In the genomic region with DNA sequence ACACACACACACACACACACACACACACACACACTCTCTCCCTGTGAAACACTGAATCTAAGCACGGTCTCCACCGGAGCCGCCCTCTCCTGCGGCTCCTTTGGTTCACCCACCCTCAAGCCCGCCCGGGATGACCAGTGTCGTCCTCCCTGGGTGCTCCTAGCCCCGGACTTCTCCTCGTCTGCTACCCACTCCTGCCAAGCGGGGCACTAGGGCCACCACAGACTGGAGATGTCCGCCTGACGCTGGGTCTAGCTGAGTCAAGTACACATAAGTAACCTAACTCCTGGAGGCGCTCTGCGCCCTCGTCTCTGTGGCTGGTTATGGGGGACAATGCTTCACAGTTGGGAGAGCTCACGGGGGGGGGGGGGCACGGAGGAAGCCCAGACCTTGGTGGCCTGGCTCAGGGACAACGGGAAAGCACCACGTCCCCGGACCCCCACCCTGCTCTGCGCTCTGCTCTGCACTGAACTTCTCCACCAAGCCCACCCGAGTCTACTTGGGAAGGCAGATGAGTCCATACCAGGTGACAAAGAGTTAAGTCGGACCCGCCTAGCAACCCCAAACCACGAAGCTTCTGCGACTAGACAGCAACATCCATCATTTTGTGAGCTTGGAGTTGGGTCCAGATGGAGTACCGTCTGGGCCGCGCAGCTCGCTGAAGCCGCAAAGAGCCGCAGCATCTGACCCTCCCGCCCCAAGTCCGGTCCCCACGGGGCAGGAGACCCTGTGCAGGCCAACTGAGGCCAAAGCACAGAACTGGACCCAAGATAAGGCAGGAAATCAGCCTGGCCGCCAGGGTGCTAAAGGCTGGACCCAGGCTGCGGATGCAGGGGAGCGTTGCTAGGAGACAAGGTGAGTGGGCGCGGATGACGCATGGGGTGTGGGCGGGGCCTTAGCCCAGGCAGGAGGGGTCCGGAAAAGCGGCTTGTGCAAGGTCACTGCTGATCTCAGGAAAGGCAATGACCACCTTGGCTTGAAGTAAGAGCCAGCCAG, we compare ENCODE assay signal across 9 mouse cellular contexts. TPM values are rescaled to one million over a fixed set of nuclear protein-coding genes. Genes with fewer than 3 reads are reported as not detected.
DNase-seq lines count a peak whose midpoint lies in the region; ATAC-seq lines count a peak whose summit lies in the region.
"Had no signal": no experiment of that assay in that cellular context is flagged by ENCODE, and none has a peak within 500 bp of the region (broad histone marks: within the 10 kb centered on the region; RNA-seq: fewer than 3 reads in every experiment).

A gene (plus strand): TSS at position 512 of the 996 bp plus-strand sequence.

- H3K4me1 ChIP-seq in embryonic facial prominence, embryonic 10.5 days: peaks cover 43% of the 10 kb centered on the region
- H3K4me1 ChIP-seq in hindbrain, embryonic 13.5 days (replicated peaks): peaks cover 25% of the 10 kb centered on the region

- no peaks in the 10 kb centered on the region for H3K36me3 ChIP-seq in embryonic facial prominence, embryonic 10.5 days (replicated peaks)
- H3K36me3 ChIP-seq in hindbrain, embryonic 13.5 days: peaks cover 29% of the 10 kb centered on the region

- H3K9me3 ChIP-seq in embryonic facial prominence, embryonic 10.5 days: no peaks in the 10 kb centered on the region
- no peaks in the 10 kb centered on the region for H3K9me3 ChIP-seq in hindbrain, embryonic 13.5 days

- WGBS in embryonic facial prominence, embryonic 10.5 days: 9% methylated on average over 44 of the region's 44 CpGs
- whole genome bisulfite sequencing in hindbrain, embryonic 13.5 days: 8% methylated on average over 43 of the region's 44 CpGs

- H3K4me3 ChIP-seq in embryonic facial prominence, embryonic 10.5 days: peak within 1 kb of the TSS; percentile 47
- H3K4me3 ChIP-seq in hindbrain, embryonic 13.5 days: peak within 1 kb of the TSS; percentile 33

- H3K4me2 ChIP-seq in hindbrain, embryonic 13.5 days: peak within 1 kb of the TSS; percentile 61

- H3K9ac ChIP-seq in hindbrain, embryonic 13.5 days: peak within 1 kb of the TSS; percentile 66

- H3K27me3 ChIP-seq in embryonic facial prominence, embryonic 10.5 days (replicated peaks; ENCODE audit: low read depth, poor library complexity, severe bottlenecking): peaks cover 89% of the 10 kb centered on the region
- peaks cover 85% of the 10 kb centered on the region for H3K27me3 ChIP-seq in hindbrain, embryonic 13.5 days

- H3K27ac ChIP-seq in embryonic facial prominence, embryonic 10.5 days (replicated peaks): no peak within 1 kb of the TSS
- H3K27ac ChIP-seq in hindbrain, embryonic 13.5 days: peak within 1 kb of the TSS; percentile 73; the same call in 1 of the 2 replicates
- H3K27ac ChIP-seq: macrophage had no signal

- DNase-seq in spleen, adult 12 weeks (ENCODE audit: low spot score): peak; percentile 26
- DNase-seq in spleen, postnatal 4 days (ENCODE audit: low spot score in 2 of 2): no peak
- DNase-seq in embryonic facial prominence, embryonic 10.5 days (ENCODE audit: low spot score): peak; percentile 83
- peak; percentile 82 to 91 for DNase-seq in left cerebral cortex, adult 8-10 months (ENCODE audit: low spot score in 2 of 2)
- peak; percentile 78 to 82 for DNase-seq in natural killer cell, adult 2 months (ENCODE audit: low spot score in 2 of 2)
- peak; percentile 78 for DNase-seq in testis, postnatal 10 days (ENCODE audit: low spot score)
- no peak for DNase-seq in ovary, postnatal 10 days (ENCODE audit: low spot score)

- peak; percentile 80 for ATAC-seq in hindbrain, embryonic 13.5 days (ENCODE audit: low FRiP score)

RNA-seq across cellular contexts. Expression of the gene that starts here (rescaled TPM):
- 3.6 and 3.7 TPM in 2 replicates for polyA plus RNA-seq in embryonic facial prominence, embryonic 10.5 days (2016; fragmentation: Nextera tagmentation; extraction: Ambion mirVana)
- polyA plus RNA-seq in hindbrain, embryonic 13.5 days (2015; fragmentation: Nextera tagmentation; extraction: Ambion mirVana): 16.4 and 16.9 TPM in 2 replicates
- total RNA-seq in left cerebral cortex, adult 8-10 months (2022): 100 to 1,000 TPM; 167 to 192 (median 183) TPM

Comparison
In these comparisons a context has a peak if more than half of its experiments do, and no peak if none do; other contexts are left out.
1. DNase-seq: peak in spleen, adult 12 weeks (single experiment), embryonic facial prominence, embryonic 10.5 days (single experiment), left cerebral cortex, adult 8-10 months (2 of 2), natural killer cell, adult 2 months (2 of 2) and testis, postnatal 10 days (single experiment); none in spleen, postnatal 4 days (0 of 2) and ovary, postnatal 10 days (single experiment).